Mouse (Mus musculus): Measurements from ENCODE around the gene Dgcr2. TPM values are rescaled to one million over a fixed set of nuclear protein-coding genes. Genes with fewer than 3 reads are reported as not detected.

Gene Dgcr2
- polyA plus RNA-seq, 2 experiments: 14.2 to 15.5 TPM

DNA sequence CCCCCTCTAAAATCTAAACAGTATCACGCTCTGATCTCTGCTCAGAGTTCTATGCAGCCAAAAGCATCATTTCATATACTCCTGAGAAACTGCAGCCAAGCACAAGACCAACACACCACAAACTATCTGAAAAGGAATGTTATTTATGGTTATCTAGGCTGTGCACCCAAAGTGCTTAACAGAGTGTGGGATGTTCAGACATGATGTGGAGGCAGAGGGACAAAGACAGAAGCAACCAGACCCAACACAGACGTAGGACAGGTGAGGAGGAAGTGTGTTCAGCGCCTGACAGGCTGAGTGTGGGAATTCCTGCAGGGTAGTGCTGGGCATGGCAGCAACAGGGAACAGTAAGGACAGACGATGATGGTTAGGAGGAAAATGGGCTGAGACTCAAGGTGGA is 18.8 kb downstream of the Dgcr2 start:
- DNase-seq (ENCODE audit: low read depth in 3 of 3, low spot score in 3 of 3): no peak
- Histone ChIP-seq H3K4me3 (ENCODE audit: insufficient read depth in 1 of 2, low read depth in 2 of 2, low read length in 2 of 2) (no peak overlapping the region), H3K27me3 (ENCODE audit: control insufficient read depth, insufficient read depth, low read length) (no peaks in the 10 kb centered on the region), H3K27ac (no peak overlapping the region), H3K4me1 (replicated peaks; ENCODE audit: control insufficient read depth in 2 of 2, insufficient read depth in 2 of 2, low read length in 1 of 2) (peaks cover 0 to 5% of the 10 kb centered on the region in 2 experiments; a peak in 2 of 4 replicates), H3K9me3 (ENCODE audit: control insufficient read depth, low read length) (no peaks in the 10 kb centered on the region; the same call in 1 of the 2 replicates), H3K9ac (replicated peaks) (no peak overlapping the region), H3K36me3 (replicated peaks; ENCODE audit: control insufficient read depth, insufficient read depth, low read depth) (no peaks in the 10 kb centered on the region; the same call in none of the 2 replicates), H3K4me2 (ENCODE audit: low read depth) (no peak overlapping the region)
- 78% methylated on average over 4 of the region's 4 CpGs for WGBS (ENCODE audit: insufficient replicate concordance)
- TF ChIP-seq EP300 (IDR thresholded peaks at IDR 0.05; ENCODE audit: low read depth) (no peak), CTCF (IDR thresholded peaks at IDR 0.05; ENCODE audit: low read depth) (no peak)
- ATAC-seq (ENCODE audit: insufficient read depth): no peak

DNA sequence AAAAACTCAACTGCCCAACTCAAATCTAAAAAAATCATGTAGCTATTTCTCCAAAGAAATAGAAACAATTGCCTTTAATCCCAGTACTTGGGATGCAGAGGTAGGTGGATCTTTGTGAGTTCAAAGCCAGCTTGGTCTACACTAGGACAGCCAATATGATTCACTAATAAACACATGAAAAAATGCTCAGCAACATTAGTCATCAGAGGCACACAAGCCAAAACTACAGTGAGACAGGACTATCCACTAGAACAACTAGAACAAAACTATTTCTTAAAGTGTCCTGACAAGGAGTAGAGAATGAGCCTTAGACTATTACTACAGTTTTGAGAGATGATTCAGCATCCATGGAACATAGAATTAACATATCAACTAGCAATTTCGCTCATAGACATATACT is 22.3 kb downstream of the Dgcr2 start:
- DNase-seq (ENCODE audit: low read depth in 3 of 3, low spot score in 3 of 3) (no peak), ATAC-seq (ENCODE audit: insufficient read depth) (no peak)
- Histone ChIP-seq H3K4me3 (ENCODE audit: insufficient read depth in 1 of 2, low read depth in 2 of 2, low read length in 2 of 2) (no peak overlapping the region), H3K27ac (no peak overlapping the region), H3K4me2 (ENCODE audit: low read depth) (no peak overlapping the region), H3K36me3 (replicated peaks; ENCODE audit: control insufficient read depth, insufficient read depth, low read depth) (no peaks in the 10 kb centered on the region), H3K9me3 (ENCODE audit: control insufficient read depth, low read length) (no peaks in the 10 kb centered on the region; the same call in 1 of the 2 replicates), H3K4me1 (replicated peaks; ENCODE audit: control insufficient read depth in 2 of 2, insufficient read depth in 2 of 2, low read length in 1 of 2) (peaks cover 24 to 25% of the 10 kb centered on the region in 2 experiments), H3K27me3 (ENCODE audit: control insufficient read depth, insufficient read depth, low read length) (no peaks in the 10 kb centered on the region), H3K9ac (replicated peaks) (no peak overlapping the region)
- 74% methylated on average over 1 of the region's 1 CpGs for WGBS (ENCODE audit: insufficient replicate concordance)
- TF ChIP-seq CTCF (IDR thresholded peaks at IDR 0.05; ENCODE audit: low read depth): no peak

DNA sequence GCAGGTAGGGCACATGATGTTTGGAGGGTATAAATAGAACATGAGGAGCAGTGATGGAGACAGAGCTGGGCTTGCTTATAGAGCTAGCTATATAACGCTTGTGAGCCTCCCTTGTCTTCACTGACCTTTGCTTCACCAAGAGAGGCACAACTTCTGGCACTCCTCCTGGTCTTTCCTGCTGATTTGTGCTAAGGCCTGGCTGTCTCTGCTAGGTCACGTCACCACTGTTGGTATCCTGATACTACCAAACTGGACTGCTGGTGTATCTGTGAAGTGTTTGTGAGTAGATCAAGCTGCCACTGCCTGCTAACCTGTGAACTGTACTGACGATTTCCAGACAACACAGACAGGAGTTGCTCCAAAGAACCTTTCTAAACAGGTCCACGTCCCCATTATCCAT is 23.2 kb downstream of the Dgcr2 start:
- TF ChIP-seq EP300 (IDR thresholded peaks at IDR 0.05; ENCODE audit: low read depth) (no peak), CTCF (IDR thresholded peaks at IDR 0.05; ENCODE audit: low read depth) (no peak)
- H3K36me3 ChIP-seq (replicated peaks; ENCODE audit: control insufficient read depth, insufficient read depth, low read depth): no peaks in the 10 kb centered on the region; the same call in 1 of the 2 replicates
- ATAC-seq (ENCODE audit: insufficient read depth) (no peak), DNase-seq (ENCODE audit: low read depth in 3 of 3, low spot score in 3 of 3) (no peak)
- no peaks in the 10 kb centered on the region; the same call in 1 of the 2 replicates for H3K9me3 ChIP-seq (ENCODE audit: control insufficient read depth, low read length)
- WGBS (ENCODE audit: insufficient replicate concordance): 75% methylated on average over 4 of the region's 4 CpGs
- no peaks in the 10 kb centered on the region for H3K27me3 ChIP-seq (ENCODE audit: control insufficient read depth, insufficient read depth, low read length)
- H3K9ac ChIP-seq (replicated peaks): no peak overlapping the region
- H3K4me2 ChIP-seq (ENCODE audit: low read depth): no peak overlapping the region
- H3K4me1 ChIP-seq (replicated peaks; ENCODE audit: control insufficient read depth in 2 of 2, insufficient read depth in 2 of 2, low read length in 1 of 2): peaks cover 28 to 30% of the 10 kb centered on the region in 2 experiments
- H3K27ac ChIP-seq: no peak overlapping the region
- H3K4me3 ChIP-seq (ENCODE audit: insufficient read depth in 1 of 2, low read depth in 2 of 2, low read length in 2 of 2): no peak overlapping the region

DNA sequence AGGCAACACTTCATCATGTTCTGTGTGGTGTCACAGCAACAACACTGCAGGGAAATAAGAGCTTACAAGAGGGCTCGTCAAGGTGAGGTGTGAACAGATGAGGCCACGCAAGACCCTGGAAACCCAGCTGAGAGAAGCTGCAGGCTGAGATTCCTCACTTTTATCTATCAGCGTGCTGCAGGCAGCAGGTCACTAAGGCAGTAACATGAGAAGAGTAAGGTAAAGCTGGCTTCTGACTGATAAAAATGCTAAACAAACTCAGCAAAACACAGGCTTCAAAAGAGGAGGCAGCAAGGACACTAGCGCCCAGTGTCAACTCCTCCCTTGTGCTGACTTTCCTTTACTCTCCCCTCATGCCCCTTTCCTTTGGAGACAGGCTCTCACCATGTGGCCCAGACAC is 25.4 kb downstream of the Dgcr2 start:
- Histone ChIP-seq H3K4me1 (replicated peaks; ENCODE audit: control insufficient read depth in 2 of 2, insufficient read depth in 2 of 2, low read length in 1 of 2) (peaks cover 28 to 31% of the 10 kb centered on the region in 2 experiments), H3K4me2 (ENCODE audit: low read depth) (no peak overlapping the region), H3K9ac (replicated peaks) (no peak overlapping the region), H3K27ac (no peak overlapping the region), H3K36me3 (replicated peaks; ENCODE audit: control insufficient read depth, insufficient read depth, low read depth) (no peaks in the 10 kb centered on the region; the same call in 1 of the 2 replicates), H3K9me3 (ENCODE audit: control insufficient read depth, low read length) (no peaks in the 10 kb centered on the region), H3K4me3 (ENCODE audit: insufficient read depth in 1 of 2, low read depth in 2 of 2, low read length in 2 of 2) (no peak overlapping the region), H3K27me3 (ENCODE audit: control insufficient read depth, insufficient read depth, low read length) (no peaks in the 10 kb centered on the region)
- 12% methylated on average over 4 of the region's 4 CpGs for WGBS (ENCODE audit: insufficient replicate concordance)
- ATAC-seq (ENCODE audit: insufficient read depth) (peak; percentile 54), DNase-seq (ENCODE audit: low read depth in 3 of 3, low spot score in 3 of 3) (peak in 1 of 3 experiments; percentile 17)
- no peak for TF ChIP-seq CTCF (IDR thresholded peaks at IDR 0.05; ENCODE audit: low read depth)
- peak; percentile 55; the same call in 1 of the 2 replicates for TF ChIP-seq EP300 (IDR thresholded peaks at IDR 0.05; ENCODE audit: low read depth)

DNA sequence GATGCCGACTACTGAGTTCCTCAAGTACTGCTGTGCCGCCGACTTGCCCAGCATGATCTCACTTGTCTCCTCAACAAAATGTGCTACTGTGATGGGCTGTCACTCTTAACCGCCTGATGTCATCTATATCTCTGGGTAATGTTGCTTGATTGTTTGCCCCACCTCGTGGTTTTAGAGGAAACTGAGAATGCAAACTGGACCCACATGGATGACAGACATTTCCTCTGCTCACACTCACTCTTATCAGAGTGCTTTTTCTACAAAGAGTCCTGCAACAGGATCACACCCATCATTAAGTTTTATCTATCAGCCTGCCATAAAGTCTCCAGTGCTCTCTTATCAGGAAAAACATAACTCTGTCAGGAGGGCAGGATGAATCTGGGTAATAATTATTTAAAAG is 27.1 kb downstream of the Dgcr2 start:
- no peaks in the 10 kb centered on the region; the same call in 1 of the 2 replicates for H3K36me3 ChIP-seq (replicated peaks; ENCODE audit: control insufficient read depth, insufficient read depth, low read depth)
- no peak overlapping the region for H3K4me3 ChIP-seq (ENCODE audit: insufficient read depth in 1 of 2, low read depth in 2 of 2, low read length in 2 of 2)
- H3K4me1 ChIP-seq (replicated peaks; ENCODE audit: control insufficient read depth in 2 of 2, insufficient read depth in 2 of 2, low read length in 1 of 2): peaks cover 28 to 32% of the 10 kb centered on the region in 2 experiments
- H3K9me3 ChIP-seq (ENCODE audit: control insufficient read depth, low read length): no peaks in the 10 kb centered on the region
- no peak for TF ChIP-seq CTCF (IDR thresholded peaks at IDR 0.05; ENCODE audit: low read depth)
- 0 out of 2 replicates have a peak, but pooled peaks have one; percentile 51 for TF ChIP-seq EP300 (IDR thresholded peaks at IDR 0.05; ENCODE audit: low read depth)
- no peak overlapping the region for H3K9ac ChIP-seq (replicated peaks)
- 14% methylated on average over 5 of the region's 5 CpGs for WGBS (ENCODE audit: insufficient replicate concordance)
- no peak overlapping the region for H3K4me2 ChIP-seq (ENCODE audit: low read depth)
- H3K27me3 ChIP-seq (ENCODE audit: control insufficient read depth, insufficient read depth, low read length): no peaks in the 10 kb centered on the region
- H3K27ac ChIP-seq: no peak overlapping the region
- ATAC-seq (ENCODE audit: insufficient read depth): peak; percentile 70; the same call in 1 of the 2 replicates
- peak in 2 of 3 experiments; percentile 41 to 56 for DNase-seq (ENCODE audit: low read depth in 3 of 3, low spot score in 3 of 3)
